Mouse (Mus musculus): ENCODE results near the gene Mcts2. TPM values are rescaled to one million over a fixed set of nuclear protein-coding genes. Genes with fewer than 3 reads are reported as not detected.
A peak's percentile ranks its signal among the peaks of the same experiment; 100 is the strongest.

The Mcts2 gene
- polyA plus RNA-seq, 1 experiment: 4.4 TPM

GRCm38 (mm10) chr2:152683086-152683485, 3.7 kb upstream of the Mcts2 start:
- Histone ChIP-seq H3K27ac (ENCODE audit: control insufficient read depth, insufficient read depth, low read length) (no peak overlapping the region), H3K4me3 (ENCODE audit: control insufficient read depth, insufficient read depth, low read length) (no peak overlapping the region), H3K4me1 (replicated peaks; ENCODE audit: control insufficient read depth, insufficient read depth, low read length) (no peaks in the 10 kb centered on the region), H3K36me3 (ENCODE audit: control insufficient read depth, insufficient read depth, low read length) (peaks cover 97% of the 10 kb centered on the region), H3K27me3 (ENCODE audit: control insufficient read depth, insufficient read depth, low read length) (no peaks in the 10 kb centered on the region)
- WGBS: 95% methylated on average over 5 of the region's 5 CpGs
- no peak for DNase-seq
- TF ChIP-seq CTCF (IDR thresholded peaks at IDR 0.05; ENCODE audit: borderline replicate concordance, control insufficient read depth, extremely low read depth, insufficient read depth, low read length, poor library complexity) (no peak), POLR2A (IDR thresholded peaks at IDR 0.05; ENCODE audit: control insufficient read depth, extremely low read depth, insufficient read depth, low read length, poor library complexity) (no peak)

GRCm38 (mm10) chr2:152686399-152686798, 436 bp upstream of the Mcts2 start:
- Histone ChIP-seq H3K27me3 (ENCODE audit: control insufficient read depth, insufficient read depth, low read length) (no peaks in the 10 kb centered on the region), H3K36me3 (ENCODE audit: control insufficient read depth, insufficient read depth, low read length) (peaks cover 90% of the 10 kb centered on the region), H3K27ac (ENCODE audit: control insufficient read depth, insufficient read depth, low read length) (no peak overlapping the region), H3K4me1 (replicated peaks; ENCODE audit: control insufficient read depth, insufficient read depth, low read length) (no peaks in the 10 kb centered on the region), H3K4me3 (ENCODE audit: control insufficient read depth, insufficient read depth, low read length) (no peak overlapping the region)
- no peak for DNase-seq
- 94% methylated on average over 12 of the region's 12 CpGs for WGBS
- no peak for TF ChIP-seq CTCF (IDR thresholded peaks at IDR 0.05; ENCODE audit: borderline replicate concordance, control insufficient read depth, extremely low read depth, insufficient read depth, low read length, poor library complexity)

GRCm38 (mm10) chr2:152691564-152692217, 4.9 kb downstream of the Mcts2 start:
- no peak overlapping the region for H3K4me3 ChIP-seq (ENCODE audit: control insufficient read depth, insufficient read depth, low read length)
- no peak for DNase-seq
- peaks cover 69% of the 10 kb centered on the region for H3K36me3 ChIP-seq (ENCODE audit: control insufficient read depth, insufficient read depth, low read length)
- 93% methylated on average over 7 of the region's 7 CpGs for WGBS
- TF ChIP-seq CTCF (IDR thresholded peaks at IDR 0.05; ENCODE audit: borderline replicate concordance, control insufficient read depth, extremely low read depth, insufficient read depth, low read length, poor library complexity) (no peak), POLR2A (IDR thresholded peaks at IDR 0.05; ENCODE audit: control insufficient read depth, extremely low read depth, insufficient read depth, low read length, poor library complexity) (no peak)
- no peak overlapping the region for H3K27ac ChIP-seq (ENCODE audit: control insufficient read depth, insufficient read depth, low read length)
- H3K27me3 ChIP-seq (ENCODE audit: control insufficient read depth, insufficient read depth, low read length): no peaks in the 10 kb centered on the region
- 0 out of 2 replicates have a peak, but pooled peaks cover 2% of the 10 kb centered on the region for H3K4me1 ChIP-seq (replicated peaks; ENCODE audit: control insufficient read depth, insufficient read depth, low read length)

GRCm38 (mm10) chr2:152693233-152693632, 6.4 kb downstream of the Mcts2 start:
- peaks cover 61% of the 10 kb centered on the region for H3K36me3 ChIP-seq (ENCODE audit: control insufficient read depth, insufficient read depth, low read length)
- no peak overlapping the region for H3K27ac ChIP-seq (ENCODE audit: control insufficient read depth, insufficient read depth, low read length)

GRCm38 (mm10) chr2:152693735-152694134, 6.9 kb downstream of the Mcts2 start:
- Histone ChIP-seq H3K36me3 (ENCODE audit: control insufficient read depth, insufficient read depth, low read length) (peaks cover 60% of the 10 kb centered on the region), H3K4me1 (replicated peaks; ENCODE audit: control insufficient read depth, insufficient read depth, low read length) (0 out of 2 replicates have a peak, but pooled peaks cover 2% of the 10 kb centered on the region), H3K27me3 (ENCODE audit: control insufficient read depth, insufficient read depth, low read length) (no peaks in the 10 kb centered on the region), H3K27ac (ENCODE audit: control insufficient read depth, insufficient read depth, low read length) (no peak overlapping the region), H3K4me3 (ENCODE audit: control insufficient read depth, insufficient read depth, low read length) (no peak overlapping the region)
- no peak for DNase-seq
- TF ChIP-seq CTCF (IDR thresholded peaks at IDR 0.05; ENCODE audit: borderline replicate concordance, control insufficient read depth, extremely low read depth, insufficient read depth, low read length, poor library complexity) (no peak), POLR2A (IDR thresholded peaks at IDR 0.05; ENCODE audit: control insufficient read depth, extremely low read depth, insufficient read depth, low read length, poor library complexity) (no peak)
- WGBS: 97% methylated on average over 13 of the region's 13 CpGs

More at GRCm38 (mm10) chr2:152693233-152693632, 6.4 kb downstream of the Mcts2 start:
- H3K27me3 ChIP-seq (ENCODE audit: control insufficient read depth, insufficient read depth, low read length): no peaks in the 10 kb centered on the region
- no peak overlapping the region for H3K4me3 ChIP-seq (ENCODE audit: control insufficient read depth, insufficient read depth, low read length)
- 0 out of 2 replicates have a peak, but pooled peaks cover 2% of the 10 kb centered on the region for H3K4me1 ChIP-seq (replicated peaks; ENCODE audit: control insufficient read depth, insufficient read depth, low read length)
- no peak for TF ChIP-seq POLR2A (IDR thresholded peaks at IDR 0.05; ENCODE audit: control insufficient read depth, extremely low read depth, insufficient read depth, low read length, poor library complexity)
- TF ChIP-seq CTCF (IDR thresholded peaks at IDR 0.05; ENCODE audit: borderline replicate concordance, control insufficient read depth, extremely low read depth, insufficient read depth, low read length, poor library complexity): peak; percentile 93; the same call in 1 of the 2 replicates
- 24% methylated on average over 9 of the region's 9 CpGs for WGBS
- peak; percentile 66 for DNase-seq

- Histone ChIP-seq H3K4me1 (replicated peaks; ENCODE audit: control insufficient read depth, insufficient read depth, low read length) (0 out of 2 replicates have a peak, but pooled peaks cover 2% of the 10 kb centered on the region), H3K36me3 (ENCODE audit: control insufficient read depth, insufficient read depth, low read length) (peaks cover 60% of the 10 kb centered on the region), H3K27me3 (ENCODE audit: control insufficient read depth, insufficient read depth, low read length) (no peaks in the 10 kb centered on the region), H3K27ac (ENCODE audit: control insufficient read depth, insufficient read depth, low read length) (no peak overlapping the region), H3K4me3 (ENCODE audit: control insufficient read depth, insufficient read depth, low read length) (no peak overlapping the region)
- DNase-seq: no peak
- TF ChIP-seq CTCF (IDR thresholded peaks at IDR 0.05; ENCODE audit: borderline replicate concordance, control insufficient read depth, extremely low read depth, insufficient read depth, low read length, poor library complexity) (no peak), POLR2A (IDR thresholded peaks at IDR 0.05; ENCODE audit: control insufficient read depth, extremely low read depth, insufficient read depth, low read length, poor library complexity) (no peak)
- WGBS: 96% methylated on average over 7 of the region's 7 CpGs
Measured at GRCm38 (mm10) chr2:152694708-152695107, 7.9 kb downstream of the Mcts2 start.

All from thymus, adult 2 months (tissue).